Mouse (Mus musculus): Measurements from ENCODE around the gene Cdh23.

GRCm38 (mm10) chr10:60418137-60418536 lies 278.2 kb downstream of the Cdh23 start:
- no peak for TF ChIP-seq MAFK (IDR thresholded peaks at IDR 0.05; ENCODE audit: insufficient read depth, low read depth, low read length)
- no peak for TF ChIP-seq ZC3H11A (IDR thresholded peaks at IDR 0.05; ENCODE audit: borderline replicate concordance, low read depth, low read length)
- no peak for TF ChIP-seq HCFC1 (IDR thresholded peaks at IDR 0.05; ENCODE audit: borderline replicate concordance, insufficient read depth, low read length)
